Mouse (Mus musculus) CH12.LX (cell line): ENCODE measurements at regions not wholly inside any gene's neighbourhood (a gene's known extent, or its start where the extent isn't known, plus 50 kb on each side); places are given as distances from the start of the nearest gene placed in this dataset.

Experiments
- CTCF ChIP-seq, 2 experiments: IDR thresholded peaks in 1 of 2; conservative IDR thresholded peaks in 1 of 2; 2 replicates each; pipeline ENCODE4 v1.5.1; 2011 to 2012; ENCODE audit warnings: low read depth in 2 of 2, low read length in 2 of 2, improper control_type of control experiment in 1 of 2, inconsistent platforms in 1 of 2, mild to moderate bottlenecking in 1 of 2, moderate library complexity in 1 of 2
- MAFK ChIP-seq: IDR thresholded peaks from 2 replicates; pipeline ENCODE4 v1.6.1; 2011; ENCODE audit warnings: low read length, improper control_type of control experiment; ENCODE audit not compliant: insufficient replicate concordance
- TBP ChIP-seq: conservative IDR thresholded peaks from 2 replicates; pipeline ENCODE4 v1.6.1; 2011; ENCODE audit warnings: low read depth, low read length, improper control_type of control experiment
- TCF12 ChIP-seq: IDR thresholded peaks from 2 replicates; pipeline ENCODE4 v1.6.1; 2014; ENCODE audit warnings: low read depth, mild to moderate bottlenecking, inconsistent platforms, low read length, improper control_type of control experiment
- USF2 ChIP-seq: conservative IDR thresholded peaks from 2 replicates; pipeline ENCODE4 v1.6.1; 2011; ENCODE audit warnings: low read depth, low read length, improper control_type of control experiment
- ZNF384 ChIP-seq: IDR thresholded peaks from 2 replicates; pipeline ENCODE4 v1.6.1; 2012; ENCODE audit warnings: low read depth, low read length, improper control_type of control experiment, inconsistent platforms

DNA sequence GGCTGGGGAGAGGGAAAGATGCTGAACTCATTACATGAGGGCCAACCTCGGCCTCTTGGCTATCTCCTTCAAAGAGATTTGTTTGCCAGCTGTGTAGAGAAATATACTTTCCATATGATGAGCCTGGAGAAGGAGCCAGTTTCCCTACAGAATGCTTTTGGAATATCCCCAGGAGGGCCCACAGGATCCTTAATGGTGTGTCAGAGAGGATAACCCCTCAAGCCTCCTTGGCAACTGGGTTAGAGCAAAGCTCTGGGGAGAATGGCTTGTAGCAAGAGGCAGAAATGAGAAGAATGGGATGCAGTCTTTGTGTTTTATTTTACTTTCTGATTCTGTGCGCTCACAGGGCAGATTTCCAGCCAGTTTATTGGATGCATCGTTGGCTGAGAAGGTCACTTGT, 353.9 kb downstream of the Dmrt2 start:
- TF ChIP-seq MAFK (no peak), CTCF (conservative IDR thresholded peaks at IDR 0.05 in 1 of 2, IDR thresholded peaks at IDR 0.05 in 1 of 2; ENCODE audit: low read depth in 2 of 2, low read length in 2 of 2) (no peak), USF2 (no peak), ZNF384 (no peak), TCF12 (no peak), TBP (no peak)
